In genomic region chr13:51424647-51425046, GRCm38 (mm10) we compare ENCODE assay signal across 8 mouse cellular contexts. TPM values are rescaled to one million over a fixed set of nuclear protein-coding genes. Genes with fewer than 3 reads are reported as not detected.
DNase-seq lines count a peak whose midpoint lies in the region; ATAC-seq and TF ChIP-seq lines count a peak whose summit lies in the region.

No protein-coding gene starts in this region.

- no peaks in the 10 kb centered on the region for H3K27me3 ChIP-seq in Patski
- no peaks in the 10 kb centered on the region for H3K27me3 ChIP-seq in liver, embryonic 11.5 days (replicated peaks; ENCODE audit: control insufficient read depth, insufficient read depth, low read length)
- H3K27me3 ChIP-seq in neural tube, embryonic 14.5 days (ENCODE audit: control insufficient read depth, insufficient read depth, low read length), result no peaks in the 10 kb centered on the region

- peak; percentile 77 for TF ChIP-seq CTCF in left cerebral cortex, adult 2 months (IDR thresholded peaks at IDR 0.05)
- no peak for TF ChIP-seq CTCF in Patski (IDR thresholded peaks at IDR 0.05)

- POLR2A ChIA-PET in Patski (lab: Charles Lee), result no interaction called here

- H3K9ac ChIP-seq in liver, embryonic 11.5 days (ENCODE audit: low read depth, low read length), result no peak overlapping the region
- H3K9ac ChIP-seq in neural tube, embryonic 14.5 days (replicated peaks; ENCODE audit: low read depth, low read length), result no peak overlapping the region

- in situ Hi-C loops in Patski (cut with MboI; ENCODE audit: low pct_unique_long_range_greater_than_20kb), result loop anchor here (10.0 to 25.0 kb wide), 2 partner anchors 190 to 1212 kb away; no protein-coding TSS in a partner anchor

- H3K4me3 ChIP-seq in left cerebral cortex, adult 2 months, result no peak overlapping the region
- H3K4me3 ChIP-seq in liver, embryonic 11.5 days (ENCODE audit: low read depth, low read length), result no peak overlapping the region
- H3K4me3 ChIP-seq in neural tube, embryonic 14.5 days (ENCODE audit: low read depth, low read length), result no peak overlapping the region

- CTCF ChIA-PET in Patski (lab: Charles Lee), result interaction anchor here (0.8 to 1.6 kb wide), 5 partner anchors 194 to 477 kb away, joined by 3 to 9 read pairs (median 4); no protein-coding TSS in a partner anchor

- no peak overlapping the region for H3K4me2 ChIP-seq in liver, embryonic 11.5 days
- no peak overlapping the region for H3K4me2 ChIP-seq in neural tube, embryonic 14.5 days (ENCODE audit: low read depth, low read length)

- no peaks in the 10 kb centered on the region for H3K9me3 ChIP-seq in liver, embryonic 11.5 days (ENCODE audit: control insufficient read depth, low read length)
- H3K9me3 ChIP-seq in neural tube, embryonic 14.5 days (ENCODE audit: control insufficient read depth, low read length), result no peaks in the 10 kb centered on the region

- 22% methylated on average over 5 of the region's 5 CpGs for WGBS in liver, embryonic 11.5 days
- WGBS in neural tube, embryonic 14.5 days, result 20% methylated on average over 5 of the region's 5 CpGs

- H3K27ac ChIP-seq in left cerebral cortex, adult 2 months, result no peak overlapping the region
- H3K27ac ChIP-seq in liver, embryonic 11.5 days (ENCODE audit: low read depth, low read length), result no peak overlapping the region
- H3K27ac ChIP-seq in neural tube, embryonic 14.5 days (ENCODE audit: low read depth, low read length), result no peak overlapping the region

- no peaks in the 10 kb centered on the region for H3K36me3 ChIP-seq in liver, embryonic 11.5 days (ENCODE audit: control insufficient read depth, insufficient read depth, low read length)
- no peaks in the 10 kb centered on the region for H3K36me3 ChIP-seq in neural tube, embryonic 14.5 days (ENCODE audit: control insufficient read depth, insufficient read depth, low read length)

- DNase-seq in left cerebral cortex, adult 2 months (ENCODE audit: extremely low spot score in 1 of 2, low spot score in 2 of 2), result peak in 1 of 2 experiments; percentile 71
- no peak for DNase-seq in left cerebral cortex, adult 8-10 months (ENCODE audit: low spot score in 2 of 2)
- no peak for DNase-seq in Patski (ENCODE audit: low read depth, low spot score)
- DNase-seq in cerebellum, postnatal 4 days (ENCODE audit: low spot score in 2 of 2), result peak; percentile 46 to 62
- DNase-seq in liver, embryonic 11.5 days (ENCODE audit: low spot score), result peak; percentile 54
- DNase-seq in left cerebral cortex, postnatal 36 days (ENCODE audit: low spot score in 2 of 2), result no peak

- intact Hi-C loops in left cerebral cortex, adult 2 months (cut with DNase I), result no loop called here
- intact Hi-C loops in left cerebral cortex, postnatal 36 days (cut with DNase I), result loop anchor here (5.0 kb wide), 1 partner anchor 193 kb away; no protein-coding TSS in a partner anchor

- peak; percentile 74 for ATAC-seq in Patski
- peak; percentile 77 to 79 for ATAC-seq in hematopoietic stem cell, adult 5-6 weeks (replicated peaks in 1 of 2; ENCODE audit: insufficient read depth in 1 of 2, low FRiP score in 2 of 2, low TSS enrichment in 1 of 2, low read depth in 1 of 2, poor library complexity in 2 of 2, severe bottlenecking in 2 of 2)
- ATAC-seq in liver, embryonic 11.5 days (replicated peaks; ENCODE audit: low FRiP score), result no peak
- ATAC-seq in neural tube, embryonic 14.5 days (ENCODE audit: low read depth), result peak; percentile 50; the same call in 1 of the 2 replicates

- H3K4me1 ChIP-seq in liver, embryonic 11.5 days (replicated peaks; ENCODE audit: control insufficient read depth, insufficient read depth, low read length), result no peaks in the 10 kb centered on the region
- H3K4me1 ChIP-seq in neural tube, embryonic 14.5 days (ENCODE audit: control insufficient read depth, insufficient read depth, low read length), result no peaks in the 10 kb centered on the region

RNA-seq across cellular contexts. Expression of gene S1pr3, which starts 16.2 kb away (rescaled TPM):
- 1 to 10 TPM; 7.1 TPM for total RNA-seq in left cerebral cortex, adult 2 months (2021)
- 1 to 10 TPM; 5.3 to 7.1 (median 6.3) TPM for total RNA-seq in left cerebral cortex, adult 8-10 months (2022)
- 0.17 TPM for polyA plus RNA-seq in Patski (2021)
- 2.8 and 2.9 TPM in 2 replicates for total RNA-seq in hematopoietic stem cell, adult 5-6 weeks (2017)
- polyA plus RNA-seq in liver, embryonic 11.5 days (2014; fragmentation: Nextera tagmentation; extraction: Ambion mirVana), result 15.5 and 18.0 TPM in 2 replicates
- polyA plus RNA-seq in neural tube, embryonic 14.5 days (2014; fragmentation: Nextera tagmentation; extraction: Ambion mirVana), result 5.9 and 12.8 TPM in 2 replicates
- total RNA-seq in left cerebral cortex, postnatal 36 days (2021), result 1 to 10 TPM; 6.3 to 7.2 TPM

Comparison
In these comparisons a context has a peak if more than half of its experiments do, and no peak if none do; other contexts are left out.
1. DNase-seq: peak in cerebellum, postnatal 4 days (2 of 2) and liver, embryonic 11.5 days (single experiment); none in left cerebral cortex, adult 8-10 months (0 of 2), Patski (single experiment) and left cerebral cortex, postnatal 36 days (0 of 2).